Mouse (Mus musculus) spleen, adult 2 months (tissue): ENCODE results near the gene Rps3. TPM values are rescaled to one million over a fixed set of nuclear protein-coding genes. Genes with fewer than 3 reads are reported as not detected.
A peak's percentile ranks its signal among the peaks of the same experiment; 100 is the strongest.

ENCODE experiments used
- DNase-seq, 2 experiments: peaks; one replicate each; pipeline versions ENCODE4 v3.0.0 to v3.0.0-alpha.2; 2012 to 2021; ENCODE audit warnings: low spot score in 2 of 2, low read depth in 1 of 2
- H3K27ac ChIP-seq: fragments of 200-500 bp; 2 replicates; pipeline ENCODE4 v1.5.1; 2012; ENCODE audit warnings: low read length, inconsistent platforms; ENCODE audit not compliant: insufficient read depth
- H3K27me3 ChIP-seq: fragments of 200-500 bp; 2 replicates; pipeline ENCODE4 v1.6.1; 2012; ENCODE audit warnings: mild to moderate bottlenecking, moderate library complexity, low read length, inconsistent platforms; ENCODE audit not compliant: control insufficient read depth, insufficient read depth
- H3K36me3 ChIP-seq: fragments of 200-500 bp; 2 replicates; pipeline ENCODE4 v1.6.1; 2012; ENCODE audit warnings: mild to moderate bottlenecking, low read length, inconsistent platforms; ENCODE audit not compliant: control insufficient read depth, insufficient read depth
- H3K4me1 ChIP-seq: fragments of 200-500 bp; 2 replicates; pipeline ENCODE4 v1.6.1; 2011; ENCODE audit warnings: inconsistent platforms; ENCODE audit not compliant: control insufficient read depth, insufficient read depth, insufficient read length
- H3K4me3 ChIP-seq: fragments of 200-500 bp; 2 replicates; pipeline ENCODE4 v1.5.1; 2011; ENCODE audit warnings: mild to moderate bottlenecking, inconsistent platforms; ENCODE audit not compliant: insufficient read depth, insufficient read length; ENCODE audit errors: extremely low read depth
- CTCF ChIP-seq: fragments of 200-500 bp; IDR thresholded peaks from 2 replicates; pipeline ENCODE4 v1.5.1; 2011; ENCODE audit warnings: mild to moderate bottlenecking, inconsistent platforms; ENCODE audit not compliant: insufficient read depth, insufficient read length, insufficient replicate concordance; ENCODE audit errors: extremely low read depth
- POLR2A ChIP-seq: fragments of 200-500 bp; IDR thresholded peaks from 2 replicates; pipeline ENCODE4 v1.6.1; 2011; ENCODE audit warnings: low read depth, low read length, inconsistent platforms
- WGBS: fragments of 180-500 bp; shearing (Covaris S2); methylation state at CpG from one replicate; pipeline ENCODE4 v1.1.7; 2018; 5-methylcytosine and 5-hydroxymethylcytosine counted together
- polyA plus RNA-seq: library from polyadenylated mRNA; depleted of rRNA; stranded (reverse); fragments of >200 nt; gene quantifications from 2 replicates; pipeline ENCODE4 v1.2.3, GENCODE M21; 2012

Rps3 gene
- polyA plus RNA-seq, 1 experiment: 363 TPM

DNA sequence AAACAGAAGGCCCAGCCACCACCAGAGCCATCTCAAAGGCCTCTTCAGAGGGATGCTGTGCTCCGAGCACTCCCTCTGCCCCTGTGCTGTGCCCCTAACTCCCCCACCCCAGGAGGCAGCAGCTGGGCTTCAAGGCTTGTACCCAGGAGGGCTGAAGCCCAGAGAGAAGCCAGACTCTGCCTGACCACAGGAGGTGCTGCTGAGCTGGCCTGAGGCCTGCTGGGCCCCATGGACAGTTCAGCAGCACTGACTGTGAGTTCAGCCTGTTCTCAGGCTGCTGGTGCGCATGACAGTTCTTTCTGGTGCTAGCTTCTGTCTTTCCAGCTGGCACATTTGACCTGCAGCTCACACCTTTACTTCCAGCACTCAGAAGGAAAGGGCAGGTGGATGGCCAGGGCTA lies 37.7 kb downstream of the Rps3 start:
- H3K27me3 ChIP-seq: no peaks in the 10 kb centered on the region
- TF ChIP-seq POLR2A (no peak), CTCF (no peak; the same call in 1 of the 2 replicates)
- no peak overlapping the region for H3K27ac ChIP-seq
- DNase-seq: no peak
- H3K4me1 ChIP-seq: peaks cover 7% of the 10 kb centered on the region; the same call in 1 of the 2 replicates
- H3K36me3 ChIP-seq: no peaks in the 10 kb centered on the region
- H3K4me3 ChIP-seq: no peak overlapping the region
- WGBS: 81% methylated on average over 2 of the region's 2 CpGs

DNA sequence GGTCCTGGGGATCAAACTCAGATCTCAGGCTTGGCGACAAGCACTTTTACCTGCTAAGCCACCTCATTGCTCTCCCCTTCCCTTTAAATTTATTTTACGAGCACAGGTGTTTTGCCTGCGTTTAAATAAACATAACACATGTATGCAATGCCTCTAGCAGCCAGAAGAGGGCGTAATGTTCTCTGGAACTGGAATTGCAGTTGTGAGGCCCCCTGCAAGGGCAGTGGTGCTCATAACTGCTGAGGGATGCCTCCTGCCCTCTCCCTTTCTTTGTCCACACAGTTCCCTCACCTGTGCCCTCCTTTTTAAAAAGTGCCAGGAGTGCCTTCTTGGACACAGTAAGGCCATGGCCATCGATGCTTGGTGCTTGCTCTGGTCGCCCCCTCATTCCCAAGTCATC lies 39.5 kb downstream of the Rps3 start:
- no peak overlapping the region for H3K4me3 ChIP-seq
- no peaks in the 10 kb centered on the region for H3K27me3 ChIP-seq
- no peak for DNase-seq
- H3K27ac ChIP-seq: no peak overlapping the region
- peaks cover 7% of the 10 kb centered on the region; the same call in 1 of the 2 replicates for H3K4me1 ChIP-seq
- no peaks in the 10 kb centered on the region for H3K36me3 ChIP-seq
- 76% methylated on average over 6 of the region's 6 CpGs for WGBS
- TF ChIP-seq CTCF: peak; percentile 31; the same call in 1 of the 2 replicates
- TF ChIP-seq POLR2A: no peak

DNA sequence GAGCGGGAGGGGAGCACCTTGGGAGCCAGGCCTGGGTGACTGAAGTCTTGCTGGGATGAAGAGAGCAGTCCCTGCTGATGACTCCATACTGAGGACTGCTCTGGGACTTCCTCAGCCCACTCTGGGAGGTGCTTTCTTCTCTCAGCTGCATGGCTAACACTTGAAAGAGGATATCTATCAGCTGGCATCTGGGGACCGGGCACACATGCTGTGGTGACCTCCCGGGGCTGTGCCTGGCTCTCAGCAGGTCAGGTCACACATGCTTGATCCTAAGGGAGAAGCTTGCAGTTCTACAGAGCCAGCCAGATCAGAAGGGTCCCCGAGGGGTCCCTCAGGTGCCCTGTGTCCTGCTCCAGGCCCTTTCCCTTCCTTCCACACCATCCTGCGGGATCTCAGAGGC lies 40.4 kb downstream of the Rps3 start:
- TF ChIP-seq CTCF (no peak), POLR2A (no peak)
- no peaks in the 10 kb centered on the region for H3K36me3 ChIP-seq
- H3K27me3 ChIP-seq: no peaks in the 10 kb centered on the region
- no peak overlapping the region for H3K27ac ChIP-seq
- no peaks in the 10 kb centered on the region for H3K4me1 ChIP-seq
- no peak for DNase-seq
- WGBS: 86% methylated on average over 5 of the region's 5 CpGs
- no peak overlapping the region for H3K4me3 ChIP-seq

DNA sequence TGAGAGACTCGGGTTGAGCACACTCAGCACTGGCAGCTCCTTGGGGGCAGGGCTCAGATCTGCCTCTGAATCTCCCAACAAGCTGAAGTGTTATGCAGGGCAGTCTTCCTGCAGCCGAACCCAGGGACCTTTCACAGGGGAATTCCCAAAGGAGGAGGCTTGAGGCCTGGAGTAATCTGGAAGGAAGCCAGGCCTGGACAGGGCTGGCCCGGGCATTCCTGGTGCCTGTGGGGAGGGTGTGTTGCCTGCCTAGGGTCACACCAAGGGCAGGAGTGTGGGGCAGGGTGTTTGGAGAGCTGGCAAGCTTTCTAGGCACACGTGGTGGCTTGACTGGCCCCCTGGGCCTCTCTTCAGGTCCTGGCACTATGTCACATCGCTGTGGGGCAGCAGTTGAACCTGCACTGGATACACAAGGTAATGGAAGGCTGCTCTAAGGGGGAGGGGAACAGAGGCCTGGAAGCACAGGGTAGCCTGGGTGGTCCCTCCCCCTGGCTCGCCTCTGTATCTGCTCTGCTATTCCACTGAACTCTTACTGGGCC lies 41.9 kb downstream of the Rps3 start:
- 76% methylated on average over 6 of the region's 6 CpGs for WGBS
- Histone ChIP-seq H3K36me3 (no peaks in the 10 kb centered on the region), H3K27me3 (no peaks in the 10 kb centered on the region), H3K4me1 (no peaks in the 10 kb centered on the region), H3K27ac (no peak overlapping the region), H3K4me3 (no peak overlapping the region)
- no peak for DNase-seq
- no peak for TF ChIP-seq CTCF
- no peak for TF ChIP-seq POLR2A

DNA sequence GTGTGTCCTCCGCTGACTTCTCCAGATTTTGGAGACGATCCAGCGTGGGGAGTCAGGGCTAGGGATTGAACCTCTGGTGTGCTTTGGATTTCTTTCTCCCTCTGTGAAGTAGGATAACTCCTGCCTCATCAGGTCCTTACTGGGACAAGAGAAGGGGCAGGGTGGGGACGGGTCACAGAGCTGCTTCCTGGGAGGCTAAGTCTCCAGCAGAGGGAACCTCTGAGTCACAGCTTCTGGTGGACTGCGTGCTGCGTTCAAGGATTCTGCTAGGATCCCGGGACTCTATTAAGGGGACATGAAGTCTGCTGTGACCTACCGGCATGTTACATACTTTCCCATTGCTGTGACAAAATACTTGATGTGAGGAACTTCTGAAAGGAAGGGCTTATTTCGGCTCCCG lies 44.7 kb downstream of the Rps3 start:
- DNase-seq: no peak
- Histone ChIP-seq H3K36me3 (no peaks in the 10 kb centered on the region), H3K27me3 (no peaks in the 10 kb centered on the region), H3K4me3 (no peak overlapping the region), H3K4me1 (peaks cover 5% of the 10 kb centered on the region; the same call in 1 of the 2 replicates), H3K27ac (no peak overlapping the region)
- 78% methylated on average over 10 of the region's 10 CpGs for WGBS
- TF ChIP-seq POLR2A (no peak), CTCF (no peak)

DNA sequence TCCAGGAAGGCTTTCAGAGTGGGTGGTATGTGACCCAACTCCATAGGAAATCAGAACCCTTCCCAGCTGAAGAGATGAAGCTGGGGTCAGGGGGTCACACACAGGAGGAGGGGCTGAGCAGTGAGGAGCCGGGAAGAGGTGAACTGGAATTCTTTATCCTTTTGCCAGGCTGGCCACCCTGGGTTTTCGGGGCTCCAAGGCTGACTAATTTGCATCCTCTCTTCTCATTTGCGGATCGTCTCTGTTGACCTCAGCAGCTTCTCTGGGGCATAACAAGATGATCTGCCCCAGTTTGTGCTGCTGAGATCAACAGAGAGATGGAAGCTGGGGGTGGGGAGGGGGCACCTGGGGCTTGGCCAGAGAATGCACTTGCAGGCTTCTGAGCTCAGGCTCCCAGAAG lies 47.0 kb downstream of the Rps3 start:
- no peaks in the 10 kb centered on the region for H3K27me3 ChIP-seq
- no peak overlapping the region for H3K4me3 ChIP-seq
- TF ChIP-seq CTCF (no peak), POLR2A (no peak)
- H3K4me1 ChIP-seq: peaks cover 9% of the 10 kb centered on the region; the same call in 1 of the 2 replicates
- WGBS: 93% methylated on average over 4 of the region's 4 CpGs
- no peak overlapping the region for H3K27ac ChIP-seq
- no peaks in the 10 kb centered on the region for H3K36me3 ChIP-seq
- DNase-seq: no peak

DNA sequence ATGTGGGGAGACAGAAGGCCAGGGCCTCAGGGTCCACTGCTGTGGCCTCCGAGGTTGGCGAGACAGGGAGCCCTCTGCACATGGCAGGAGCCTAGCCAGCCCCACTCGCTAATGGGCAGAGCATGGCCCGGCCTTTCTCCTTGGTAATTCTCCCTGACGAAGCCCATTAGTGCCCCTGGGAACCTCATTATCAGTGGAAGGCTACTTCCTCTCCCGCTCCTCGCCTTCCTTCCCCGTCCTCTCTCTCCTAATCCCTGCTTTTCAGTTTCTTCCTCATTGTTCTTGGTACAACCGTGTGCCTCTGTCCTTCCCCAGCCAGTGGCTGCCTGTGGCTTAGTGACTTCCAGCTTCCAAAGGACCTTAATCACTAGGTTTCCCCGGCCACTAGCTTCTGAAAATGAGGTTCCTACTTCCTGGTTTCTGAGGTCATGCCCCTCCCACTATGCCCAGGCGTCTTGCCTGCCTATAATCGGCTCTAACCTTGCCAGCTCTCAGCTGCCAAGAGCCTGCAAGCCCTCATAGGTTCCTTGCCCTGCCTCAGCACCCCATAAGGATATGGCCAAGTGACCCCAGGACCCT lies 48.8 kb downstream of the Rps3 start:
- Histone ChIP-seq H3K4me1 (peaks cover 9% of the 10 kb centered on the region; the same call in 1 of the 2 replicates), H3K4me3 (no peak overlapping the region), H3K27ac (no peak overlapping the region), H3K27me3 (no peaks in the 10 kb centered on the region), H3K36me3 (no peaks in the 10 kb centered on the region)
- WGBS: 47% methylated on average over 12 of the region's 12 CpGs
- DNase-seq: peak; percentile 22 to 25
- TF ChIP-seq CTCF: no peak
- TF ChIP-seq POLR2A: no peak
